Mouse (Mus musculus): ENCODE results near the gene Rccd1. TPM values are rescaled to one million over a fixed set of nuclear protein-coding genes. Genes with fewer than 3 reads are reported as not detected.

Gene Rccd1
- total RNA-seq, 2 experiments from 2014 or later: 10.1 to 11.2 TPM

- peak in 1 of 2 experiments; percentile 29 for DNase-seq (ENCODE audit: low spot score in 2 of 2)
Measured at GRCm38 (mm10) chr7:80261372-80261990, 62.8 kb downstream of the Rccd1 start.

- DNase-seq (ENCODE audit: low spot score in 2 of 2): peak; percentile 76 to 89
Measured at GRCm38 (mm10) chr7:80260625-80261371, 63.5 kb downstream of the Rccd1 start, which contains the start of gene Ngrn. TSS of gene Ngrn (plus strand) at chr7:80261215.

- no peak for DNase-seq (ENCODE audit: low spot score in 2 of 2)
Measured at GRCm38 (mm10) chr7:80257706-80258105, 66.5 kb downstream of the Rccd1 start.

GRCm38 (mm10) chr7:80255981-80256380, 68.3 kb downstream of the Rccd1 start:
- no peak for DNase-seq (ENCODE audit: low spot score in 2 of 2)

- no peak for DNase-seq (ENCODE audit: low spot score in 2 of 2)
Measured at GRCm38 (mm10) chr7:80252886-80253285, 71.4 kb downstream of the Rccd1 start.

- no peak for DNase-seq (ENCODE audit: low spot score in 2 of 2)
Measured at GRCm38 (mm10) chr7:80252437-80252836, 71.8 kb downstream of the Rccd1 start.

- no peak for DNase-seq (ENCODE audit: low spot score in 2 of 2)
Measured at GRCm38 (mm10) chr7:80246859-80247258, 77.4 kb downstream of the Rccd1 start.

- peak; percentile 94 to 98 for DNase-seq (ENCODE audit: low spot score in 2 of 2)
Measured at GRCm38 (mm10) chr7:80246148-80246721, 78.0 kb downstream of the Rccd1 start, which contains the start of gene Ttll13. TSS of gene Ttll13 (plus strand) at chr7:80246376.

- no peak for DNase-seq (ENCODE audit: low spot score in 2 of 2)
Measured at GRCm38 (mm10) chr7:80244851-80245250, 79.4 kb downstream of the Rccd1 start.

Other genes starting within 250 kb of the Rccd1 start
- gene Idh2, start 209.1 kb downstream of the Rccd1 start, total RNA-seq (2021): 10 to 100 TPM; 65.3 to 66.5 TPM
- gene Sema4b, start 137.6 kb downstream of the Rccd1 start, total RNA-seq (2021): 10 to 100 TPM; 22.0 to 23.6 TPM
- 10 to 100 TPM; 22.3 to 25.3 TPM for gene Cib1, start 91.6 kb downstream of the Rccd1 start, total RNA-seq (2021)
- gene Gdpgp1, start 91.6 kb downstream of the Rccd1 start, total RNA-seq (2021): 1 to 10 TPM; 6.0 to 6.1 TPM
- 1 to 10 TPM; 1.9 to 2.8 TPM for gene Ttll13, start 78.1 kb downstream of the Rccd1 start, total RNA-seq (2021)
- 10 to 100 TPM; 44.3 to 44.6 TPM for gene Ngrn, start 63.2 kb downstream of the Rccd1 start, total RNA-seq (2021)
- gene Vps33b, start 54.8 kb downstream of the Rccd1 start, total RNA-seq (2021): 10 to 100 TPM; 18.3 to 19.7 TPM
- under 1 TPM; 0.45 to 0.48 TPM for gene Prc1, start 30.0 kb downstream of the Rccd1 start, total RNA-seq (2021)
- 10 to 100 TPM; 39.3 to 41.6 TPM for gene Unc45a, start 16.6 kb upstream of the Rccd1 start, total RNA-seq (2021)
- 10 to 100 TPM; 50.8 to 51.0 TPM for gene Hddc3, start 18.6 kb upstream of the Rccd1 start, total RNA-seq (2021)
- 100 to 1,000 TPM; 164 TPM for gene Man2a2, start 46.9 kb upstream of the Rccd1 start, total RNA-seq (2021)
- 1 to 10 TPM; 5.2 to 6.0 TPM for gene Fes, start 63.5 kb upstream of the Rccd1 start, total RNA-seq (2021)
- 10 to 100 TPM; 37.7 to 43.7 TPM for gene Furin, start 81.0 kb upstream of the Rccd1 start, total RNA-seq (2021)
- 1 to 10 TPM; 3.0 to 3.2 TPM for gene Blm, start 210.7 kb upstream of the Rccd1 start, total RNA-seq (2021)